Mouse (Mus musculus) small intestine, adult 2 months (tissue): ENCODE results near the gene Ptprn2. TPM values are rescaled to one million over a fixed set of nuclear protein-coding genes. Genes with fewer than 3 reads are reported as not detected.

Source experiments
- H3K27ac ChIP-seq: fragments of 200-500 bp; 2 replicates; pipeline ENCODE4 v1.5.1; 2012; ENCODE audit warnings: low read depth, low read length, control low read depth, inconsistent platforms; ENCODE audit not compliant: insufficient read depth
- H3K27me3 ChIP-seq: fragments of 200-500 bp; 2 replicates; pipeline ENCODE4 v1.6.1; 2012; ENCODE audit warnings: mild to moderate bottlenecking, moderate library complexity, low read length, inconsistent platforms; ENCODE audit not compliant: control insufficient read depth, insufficient read depth
- H3K36me3 ChIP-seq: fragments of 200-500 bp; 2 replicates; pipeline ENCODE4 v1.6.1; 2012; ENCODE audit warnings: mild to moderate bottlenecking, low read length, control low read depth, inconsistent platforms; ENCODE audit not compliant: control insufficient read depth, insufficient read depth
- H3K4me1 ChIP-seq: fragments of 200-500 bp; 2 replicates; pipeline ENCODE4 v1.6.1; 2012; ENCODE audit warnings: low read length, inconsistent platforms, mixed read lengths; ENCODE audit not compliant: control insufficient read depth, insufficient read depth, insufficient read length
- H3K4me3 ChIP-seq: fragments of 200-500 bp; 2 replicates; pipeline ENCODE4 v1.5.1; 2012; ENCODE audit warnings: low read depth, mild to moderate bottlenecking, control low read depth, inconsistent platforms, low read length, moderate library complexity
- CTCF ChIP-seq: fragments of 200-500 bp; IDR thresholded peaks from 2 replicates; pipeline ENCODE4 v1.5.1; 2012; ENCODE audit warnings: low read depth, mild to moderate bottlenecking, control low read depth, inconsistent platforms, low read length, moderate library complexity, mixed read lengths; ENCODE audit not compliant: insufficient replicate concordance, insufficient read length; ENCODE audit errors: extremely low read depth
- POLR2A ChIP-seq: fragments of 200-500 bp; IDR thresholded peaks from 2 replicates; pipeline ENCODE4 v1.6.1; 2012; ENCODE audit warnings: low read depth, mild to moderate bottlenecking, control low read depth, inconsistent platforms, low read length, moderate library complexity
- WGBS: fragments of 180-500 bp; shearing (Covaris S2); methylation state at CpG from one replicate; pipeline ENCODE4 v1.1.7; 2018; 5-methylcytosine and 5-hydroxymethylcytosine counted together
- polyA plus RNA-seq: library from polyadenylated mRNA; depleted of rRNA; stranded (reverse); fragments of >200 nt; gene quantifications from 2 replicates; pipeline ENCODE4 v1.2.3, GENCODE M21; 2012; rRNA removed

Ptprn2 gene
- polyA plus RNA-seq, 1 experiment, result 11.6 TPM

GRCm38 (mm10) chr12:117304751-117305624 lies 819.5 kb downstream of the Ptprn2 start:
- no peak overlapping the region for H3K4me3 ChIP-seq
- TF ChIP-seq CTCF, result no peak
- no peaks in the 10 kb centered on the region for H3K27me3 ChIP-seq
- H3K36me3 ChIP-seq, result no peaks in the 10 kb centered on the region
- H3K4me1 ChIP-seq, result no peaks in the 10 kb centered on the region
- 86% methylated on average over 17 of the region's 17 CpGs for WGBS
- no peak overlapping the region for H3K27ac ChIP-seq

- TF ChIP-seq POLR2A, result no peak
- no peak for TF ChIP-seq CTCF
- Histone ChIP-seq H3K27ac (no peak overlapping the region), H3K27me3 (no peaks in the 10 kb centered on the region), H3K4me3 (no peak overlapping the region), H3K4me1 (no peaks in the 10 kb centered on the region), H3K36me3 (no peaks in the 10 kb centered on the region)
- 83% methylated on average over 5 of the region's 5 CpGs for WGBS
These were observed 820.1 kb downstream of the Ptprn2 start for GRCm38 (mm10) chr12:117305625-117306105.

- no peak overlapping the region for H3K27ac ChIP-seq
- TF ChIP-seq CTCF (no peak), POLR2A (no peak)
- H3K27me3 ChIP-seq, result no peaks in the 10 kb centered on the region
- no peak overlapping the region for H3K4me3 ChIP-seq
- no peaks in the 10 kb centered on the region for H3K36me3 ChIP-seq
- WGBS, result 72% methylated on average over 6 of the region's 6 CpGs
- no peaks in the 10 kb centered on the region for H3K4me1 ChIP-seq
These were observed 826.6 kb downstream of the Ptprn2 start for GRCm38 (mm10) chr12:117312079-117312478.

GRCm38 (mm10) chr12:117314987-117315386 lies 829.5 kb downstream of the Ptprn2 start:
- TF ChIP-seq POLR2A, result no peak
- no peak for TF ChIP-seq CTCF
- Histone ChIP-seq H3K4me3 (no peak overlapping the region), H3K27me3 (no peaks in the 10 kb centered on the region), H3K36me3 (no peaks in the 10 kb centered on the region), H3K27ac (no peak overlapping the region), H3K4me1 (no peaks in the 10 kb centered on the region)
- WGBS, result 54% methylated on average over 2 of the region's 2 CpGs

GRCm38 (mm10) chr12:117315661-117316060 lies 830.1 kb downstream of the Ptprn2 start:
- no peaks in the 10 kb centered on the region for H3K4me1 ChIP-seq
- WGBS, result 80% methylated on average over 3 of the region's 3 CpGs
- no peak overlapping the region for H3K4me3 ChIP-seq
- no peak overlapping the region for H3K27ac ChIP-seq
- H3K27me3 ChIP-seq, result no peaks in the 10 kb centered on the region
- TF ChIP-seq CTCF (no peak), POLR2A (no peak)
- no peaks in the 10 kb centered on the region for H3K36me3 ChIP-seq

- Histone ChIP-seq H3K4me1 (no peaks in the 10 kb centered on the region), H3K27ac (no peak overlapping the region), H3K36me3 (no peaks in the 10 kb centered on the region), H3K27me3 (no peaks in the 10 kb centered on the region), H3K4me3 (no peak overlapping the region)
- 64% methylated on average over 3 of the region's 3 CpGs for WGBS
- no peak for TF ChIP-seq CTCF
- no peak for TF ChIP-seq POLR2A
These were observed 832.7 kb downstream of the Ptprn2 start for GRCm38 (mm10) chr12:117318229-117318628.

GRCm38 (mm10) chr12:117323017-117323416 lies 837.5 kb downstream of the Ptprn2 start:
- Histone ChIP-seq H3K27ac (no peak overlapping the region), H3K27me3 (no peaks in the 10 kb centered on the region), H3K4me3 (no peak overlapping the region), H3K4me1 (no peaks in the 10 kb centered on the region), H3K36me3 (no peaks in the 10 kb centered on the region)
- 72% methylated on average over 3 of the region's 3 CpGs for WGBS
- no peak for TF ChIP-seq CTCF
- no peak for TF ChIP-seq POLR2A

Other genes with a start within 250 kb of the Ptprn2 start
- 0.51 and 0.95 TPM in 2 replicates for gene Wdr60, start 222.7 kb upstream of the Ptprn2 start, polyA plus RNA-seq
- gene Gm11027, start 210.3 kb upstream of the Ptprn2 start, polyA plus RNA-seq, result not detected in 2 replicates
- 5.6 and 14.3 TPM in 2 replicates for gene Esyt2, start 204.5 kb upstream of the Ptprn2 start, polyA plus RNA-seq
- 0.41 and 1.1 TPM in 2 replicates for gene Ncapg2, start 80.3 kb upstream of the Ptprn2 start, polyA plus RNA-seq